Mouse (Mus musculus): ENCODE measurements around the gene Majin.
A peak's percentile ranks its signal among the peaks of the same experiment; 100 is the strongest.

Gene Majin

GRCm38 (mm10) chr19:6262839-6263433 is 78.7 kb downstream of the Majin start:
- no peak for DNase-seq (ENCODE audit: low spot score in 2 of 2)

GRCm38 (mm10) chr19:6264200-6264599 is 80.0 kb downstream of the Majin start:
- no peak for DNase-seq (ENCODE audit: low spot score in 2 of 2)

- DNase-seq (ENCODE audit: low spot score in 2 of 2) = no peak
Observed at GRCm38 (mm10) chr19:6264945-6265344, 80.8 kb downstream of the Majin start.

- no peak for DNase-seq (ENCODE audit: low spot score in 2 of 2)
Observed at GRCm38 (mm10) chr19:6265727-6266182, 81.6 kb downstream of the Majin start.

GRCm38 (mm10) chr19:6267306-6268169 is 83.3 kb downstream of the Majin start:
- DNase-seq (ENCODE audit: low spot score in 2 of 2) = no peak

- DNase-seq (ENCODE audit: low spot score in 2 of 2) = peak; percentile 78 to 86
Observed at GRCm38 (mm10) chr19:6268170-6268528, 84.0 kb downstream of the Majin start.

- DNase-seq (ENCODE audit: low spot score in 2 of 2) = no peak
Observed at GRCm38 (mm10) chr19:6268670-6269132, 84.5 kb downstream of the Majin start.

GRCm38 (mm10) chr19:6269798-6270475 is 85.7 kb downstream of the Majin start:
- no peak for DNase-seq (ENCODE audit: low spot score in 2 of 2)

GRCm38 (mm10) chr19:6270661-6271060 is 86.5 kb downstream of the Majin start:
- no peak for DNase-seq (ENCODE audit: low spot score in 2 of 2)

- no peak for DNase-seq (ENCODE audit: low spot score in 2 of 2)
Observed at GRCm38 (mm10) chr19:6271206-6271605, 87.0 kb downstream of the Majin start.

- no peak for DNase-seq (ENCODE audit: low spot score in 2 of 2)
Observed at GRCm38 (mm10) chr19:6272053-6272452, 87.9 kb downstream of the Majin start.

GRCm38 (mm10) chr19:6272738-6273137 is 88.5 kb downstream of the Majin start:
- no peak for DNase-seq (ENCODE audit: low spot score in 2 of 2)

- no peak for DNase-seq (ENCODE audit: low spot score in 2 of 2)
Observed at GRCm38 (mm10) chr19:6273592-6273991, 89.4 kb downstream of the Majin start.
